Mouse (Mus musculus) testis, adult 2 months (tissue): ENCODE results near the gene Gm20388. TPM values are rescaled to one million over a fixed set of nuclear protein-coding genes. Genes with fewer than 3 reads are reported as not detected.

ENCODE experiments used
- H3K27ac ChIP-seq: fragments of 200-500 bp; 2 replicates; pipeline ENCODE4 v1.5.1; 2012; ENCODE audit warnings: low read depth, low read length; ENCODE audit not compliant: control insufficient read depth, insufficient read depth
- H3K27me3 ChIP-seq: fragments of 200-500 bp; 2 replicates; pipeline ENCODE4 v1.6.1; 2012; ENCODE audit warnings: mild to moderate bottlenecking, low read length, moderate library complexity; ENCODE audit not compliant: control insufficient read depth, insufficient read depth
- H3K36me3 ChIP-seq: fragments of 200-500 bp; 2 replicates; pipeline ENCODE4 v1.6.1; 2012; ENCODE audit warnings: mild to moderate bottlenecking, low read length; ENCODE audit not compliant: control insufficient read depth, insufficient read depth
- H3K4me1 ChIP-seq: fragments of 200-500 bp; 2 replicates; pipeline ENCODE4 v1.6.1; 2012; ENCODE audit warnings: low read length; ENCODE audit not compliant: control insufficient read depth, insufficient read depth
- H3K4me3 ChIP-seq: fragments of 200-500 bp; 2 replicates; pipeline ENCODE4 v1.5.1; 2012; ENCODE audit warnings: low read depth, mild to moderate bottlenecking, low read length, moderate library complexity, mixed read lengths; ENCODE audit not compliant: control insufficient read depth
- CTCF ChIP-seq: fragments of 200-500 bp; IDR thresholded peaks from 2 replicates; pipeline ENCODE4 v1.5.1; 2012; ENCODE audit warnings: low read depth, mild to moderate bottlenecking, inconsistent platforms, low read length, moderate library complexity; ENCODE audit not compliant: control insufficient read depth, insufficient read depth, insufficient replicate concordance
- POLR2A ChIP-seq: fragments of 200-500 bp; IDR thresholded peaks from 2 replicates; pipeline ENCODE4 v1.6.1; 2012; ENCODE audit warnings: low read depth, mild to moderate bottlenecking, inconsistent platforms, low read length, moderate library complexity; ENCODE audit not compliant: control insufficient read depth
- polyA plus RNA-seq: library from polyadenylated mRNA; depleted of rRNA; stranded (reverse); fragments of >200 nt; gene quantifications from 2 replicates; pipeline ENCODE4 v1.2.3, GENCODE M21; 2012

Gm20388 gene
- polyA plus RNA-seq, 1 experiment: 5.6 TPM

GRCm38 (mm10) chr8:120416522-120417394, 506.1 kb downstream of the Gm20388 start:
- H3K4me3 ChIP-seq: no peak overlapping the region
- TF ChIP-seq CTCF: no peak
- TF ChIP-seq POLR2A: 0 out of 2 replicates have a peak, but pooled peaks have one; percentile 20
- H3K36me3 ChIP-seq: no peaks in the 10 kb centered on the region
- H3K27ac ChIP-seq: no peak overlapping the region
- peaks cover 6% of the 10 kb centered on the region for H3K4me1 ChIP-seq
- no peaks in the 10 kb centered on the region for H3K27me3 ChIP-seq

- TF ChIP-seq POLR2A (no peak), CTCF (no peak)
- Histone ChIP-seq H3K27ac (no peak overlapping the region), H3K27me3 (no peaks in the 10 kb centered on the region), H3K36me3 (no peaks in the 10 kb centered on the region), H3K4me3 (no peak overlapping the region), H3K4me1 (peaks cover 6% of the 10 kb centered on the region)
Observed at GRCm38 (mm10) chr8:120418188-120418587, 507.5 kb downstream of the Gm20388 start.

- Histone ChIP-seq H3K27ac (no peak overlapping the region), H3K27me3 (no peaks in the 10 kb centered on the region), H3K4me1 (peaks cover 6% of the 10 kb centered on the region), H3K36me3 (no peaks in the 10 kb centered on the region), H3K4me3 (no peak overlapping the region)
- TF ChIP-seq POLR2A (no peak), CTCF (no peak)
Observed at GRCm38 (mm10) chr8:120419675-120420074, 509.0 kb downstream of the Gm20388 start.

GRCm38 (mm10) chr8:120420226-120420625, 509.6 kb downstream of the Gm20388 start:
- no peaks in the 10 kb centered on the region for H3K36me3 ChIP-seq
- H3K4me1 ChIP-seq: peaks cover 9% of the 10 kb centered on the region
- H3K27ac ChIP-seq: no peak overlapping the region
- no peak for TF ChIP-seq CTCF
- no peak for TF ChIP-seq POLR2A
- no peaks in the 10 kb centered on the region for H3K27me3 ChIP-seq
- H3K4me3 ChIP-seq: no peak overlapping the region

- H3K4me1 ChIP-seq: peaks cover 15% of the 10 kb centered on the region
- no peak overlapping the region for H3K4me3 ChIP-seq
- no peaks in the 10 kb centered on the region for H3K36me3 ChIP-seq
- no peak for TF ChIP-seq CTCF
- TF ChIP-seq POLR2A: no peak
- H3K27me3 ChIP-seq: no peaks in the 10 kb centered on the region
- no peak overlapping the region for H3K27ac ChIP-seq
Observed at GRCm38 (mm10) chr8:120421638-120422037, 511.0 kb downstream of the Gm20388 start.

GRCm38 (mm10) chr8:120422236-120422635, 511.6 kb downstream of the Gm20388 start:
- no peak for TF ChIP-seq CTCF
- no peak for TF ChIP-seq POLR2A
- H3K27ac ChIP-seq: no peak overlapping the region
- H3K4me1 ChIP-seq: peaks cover 12% of the 10 kb centered on the region
- no peaks in the 10 kb centered on the region for H3K27me3 ChIP-seq
- no peak overlapping the region for H3K4me3 ChIP-seq
- no peaks in the 10 kb centered on the region for H3K36me3 ChIP-seq

- Histone ChIP-seq H3K36me3 (no peaks in the 10 kb centered on the region), H3K4me1 (peaks cover 12% of the 10 kb centered on the region), H3K27ac (no peak overlapping the region), H3K4me3 (no peak overlapping the region), H3K27me3 (no peaks in the 10 kb centered on the region)
- TF ChIP-seq CTCF (no peak), POLR2A (no peak)
Observed at GRCm38 (mm10) chr8:120423576-120423975, 512.9 kb downstream of the Gm20388 start.

GRCm38 (mm10) chr8:120424829-120425198, 514.2 kb downstream of the Gm20388 start:
- Histone ChIP-seq H3K4me3 (no peak overlapping the region), H3K36me3 (no peaks in the 10 kb centered on the region), H3K4me1 (peaks cover 12% of the 10 kb centered on the region), H3K27me3 (no peaks in the 10 kb centered on the region), H3K27ac (no peak overlapping the region)
- TF ChIP-seq POLR2A (no peak), CTCF (no peak)
